Mouse (Mus musculus): ENCODE results near the gene Osbpl7. TPM values are rescaled to one million over a fixed set of nuclear protein-coding genes. Genes with fewer than 3 reads are reported as not detected.

Osbpl7 gene
- 10 to 100 TPM; 15.7 to 19.0 TPM for total RNA-seq (2021)
- long read RNA-seq, experiment 1, transcript Osbpl7-201 (23 exons, 3,771 nt), result major isoform, 6 of 13 reads
- long read RNA-seq, experiment 1, partial matches to known transcripts, result 2 of 13 reads
- long read RNA-seq, experiment 1, other reads (novel, unspliced or antisense), result 5 of 13 reads
- long read RNA-seq, experiment 2, transcript Osbpl7-201 (23 exons, 3,771 nt), result major isoform, 7 of 19 reads
- long read RNA-seq, experiment 2, partial matches to known transcripts, result 3 of 19 reads
- long read RNA-seq, experiment 2, other reads (novel, unspliced or antisense), result 8 of 19 reads

DNA sequence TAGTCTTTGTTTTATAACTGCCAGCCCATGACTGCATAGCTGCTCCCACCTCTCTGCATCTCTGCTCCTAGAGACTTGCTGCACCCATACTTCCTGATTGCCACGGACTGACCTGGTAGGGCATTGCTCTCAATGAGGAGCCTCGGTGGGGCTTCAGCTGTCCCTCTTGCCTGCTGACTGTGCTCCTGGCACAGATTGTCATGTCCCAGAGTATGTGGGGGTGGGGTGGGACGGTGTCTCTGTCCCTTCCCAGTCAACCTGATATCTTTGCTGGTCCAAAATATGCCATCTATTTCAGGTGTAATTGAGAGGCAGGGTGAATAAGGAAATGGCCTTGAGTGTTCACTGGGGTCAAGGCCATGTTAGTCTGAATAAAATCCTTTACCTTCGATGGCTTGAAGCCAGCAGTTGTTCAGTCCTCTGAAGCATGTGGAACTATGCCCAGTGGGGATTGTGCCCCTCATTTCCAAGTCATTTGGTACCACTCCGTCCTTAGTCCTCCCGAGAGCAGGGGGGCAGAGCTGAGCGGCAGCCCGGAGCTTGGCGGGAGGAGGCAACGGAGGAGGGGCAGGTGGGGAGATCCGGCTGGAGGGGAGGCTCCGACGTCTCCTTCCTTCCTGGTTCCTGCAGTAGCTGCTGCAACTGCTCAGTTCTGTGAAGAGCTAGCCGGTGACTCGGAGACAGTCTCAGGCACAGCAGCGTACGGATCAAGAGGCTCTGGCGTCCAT lies at the start of gene Osbpl7:
Gene Osbpl7 (plus strand): TSS at position 413 of the 728 bp plus-strand sequence.
- peak; percentile 60 for TF ChIP-seq CTCF (conservative IDR thresholded peaks at IDR 0.05)
- Histone ChIP-seq H3K4me3 (peak within 1 kb of the TSS; percentile 83), H3K27ac (peak within 1 kb of the TSS; percentile 88)
- peak; percentile 77 to 85 for DNase-seq (ENCODE audit: low spot score in 2 of 2)

DNA sequence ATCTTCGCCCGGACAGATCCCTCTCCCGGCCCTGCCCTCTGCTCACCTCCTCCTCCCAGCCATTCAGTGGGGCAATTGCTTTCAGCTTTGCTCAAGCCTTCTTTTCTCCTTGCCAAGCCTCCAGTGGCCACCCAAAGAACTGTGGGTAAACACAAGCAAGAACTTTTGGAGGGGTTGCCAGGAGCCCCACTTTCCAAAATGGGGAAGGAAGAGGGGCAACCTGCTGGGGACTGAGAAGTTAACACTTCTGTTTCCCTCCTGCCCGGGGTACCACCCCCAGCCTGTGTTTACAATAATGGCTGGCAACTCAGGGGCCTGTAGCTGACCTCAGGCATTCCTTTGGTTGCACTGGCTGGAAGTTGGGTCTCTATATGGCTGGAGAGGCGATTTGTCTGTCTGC lies 47.3 kb upstream of the Osbpl7 start:
- no peak for DNase-seq (ENCODE audit: low spot score in 2 of 2)
- TF ChIP-seq CTCF (conservative IDR thresholded peaks at IDR 0.05), result peak; percentile 19; the same call in 1 of the 2 replicates
- Histone ChIP-seq H3K27ac (no peak overlapping the region), H3K4me3 (no peak overlapping the region)

DNA sequence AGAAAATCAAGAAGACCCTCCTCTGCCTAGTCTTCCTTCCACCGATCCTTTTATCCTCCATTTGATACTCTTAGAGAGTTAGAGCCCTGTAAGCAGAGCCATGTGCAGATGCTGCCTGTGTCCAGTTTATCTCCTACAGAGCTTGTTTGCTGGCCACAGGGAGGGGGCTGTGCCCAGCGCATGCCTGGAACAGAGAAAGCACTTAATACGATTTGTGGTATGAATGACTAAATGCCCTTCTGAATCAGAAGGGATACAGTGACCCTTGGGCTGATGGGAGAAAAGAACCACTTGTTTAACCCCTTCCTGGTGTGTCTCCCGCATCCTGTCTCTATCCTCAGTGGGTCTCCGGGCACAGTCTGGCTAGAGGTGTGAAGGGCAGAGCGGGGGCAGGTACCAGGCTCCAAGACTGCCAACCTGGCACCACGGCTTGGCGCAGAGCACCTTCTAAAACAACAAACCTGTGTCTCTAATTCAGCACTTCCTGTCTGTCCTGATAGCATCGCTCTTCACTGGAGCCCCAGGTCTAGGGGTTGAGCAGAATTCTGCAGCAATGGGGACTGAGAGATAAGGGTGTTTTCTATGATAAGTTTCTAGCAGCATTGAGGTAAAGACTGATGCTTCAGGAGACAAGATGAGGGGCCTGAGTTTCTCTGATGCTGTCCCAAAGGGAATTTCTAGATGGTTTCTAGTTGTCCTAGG lies 43.2 kb upstream of the Osbpl7 start:
- no peak overlapping the region for H3K27ac ChIP-seq
- no peak overlapping the region for H3K4me3 ChIP-seq
- no peak for DNase-seq (ENCODE audit: low spot score in 2 of 2)
- no peak for TF ChIP-seq CTCF (conservative IDR thresholded peaks at IDR 0.05)

- no peak for TF ChIP-seq CTCF (conservative IDR thresholded peaks at IDR 0.05)
- DNase-seq (ENCODE audit: low spot score in 2 of 2), result no peak
- Histone ChIP-seq H3K27ac (no peak overlapping the region), H3K4me3 (no peak overlapping the region)
Observed at GRCm38 (mm10) chr11:97009198-97009790, 41.1 kb upstream of the Osbpl7 start.

DNA sequence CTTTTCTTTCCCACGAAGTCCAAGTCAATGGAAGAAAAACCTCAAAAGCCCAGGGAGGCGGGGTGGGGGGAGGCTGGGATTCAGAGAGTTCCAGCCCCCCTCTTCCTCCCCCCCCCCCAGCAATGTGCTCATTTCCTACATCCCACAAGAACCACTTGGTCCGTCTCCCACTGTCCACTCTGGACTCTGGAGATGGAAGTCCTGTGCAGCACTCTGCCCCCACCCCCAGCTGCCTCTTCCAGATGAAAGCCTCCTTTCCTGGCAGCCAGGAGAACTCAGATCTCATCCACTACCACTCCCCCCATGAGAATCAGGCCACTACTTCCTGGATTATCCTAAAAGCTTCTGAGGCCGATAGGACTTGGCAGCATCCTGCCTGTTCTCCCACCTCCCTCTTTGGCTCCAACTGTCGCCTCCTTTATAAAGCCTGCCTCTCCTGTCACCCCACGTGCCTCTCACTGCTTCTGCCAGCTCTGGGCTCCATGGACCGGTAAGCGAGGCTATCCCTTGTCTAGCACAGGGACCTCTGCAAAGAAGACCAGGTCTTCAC lies 37.2 kb upstream of the Osbpl7 start, which contains the start of gene Sp6:
Gene Sp6 (plus strand): TSS at position 274 of the 550 bp plus-strand sequence.
- DNase-seq (ENCODE audit: low spot score in 2 of 2), result no peak
- Histone ChIP-seq H3K27ac (no peak within 1 kb of the TSS), H3K4me3 (no peak within 1 kb of the TSS)
- no peak for TF ChIP-seq CTCF (conservative IDR thresholded peaks at IDR 0.05)

GRCm38 (mm10) chr11:97017696-97018582 lies 32.5 kb upstream of the Osbpl7 start:
- no peak overlapping the region for H3K4me3 ChIP-seq
- no peak overlapping the region for H3K27ac ChIP-seq
- no peak for TF ChIP-seq CTCF (conservative IDR thresholded peaks at IDR 0.05)
- no peak for DNase-seq (ENCODE audit: low spot score in 2 of 2)

GRCm38 (mm10) chr11:97018583-97019344 lies 31.7 kb upstream of the Osbpl7 start:
- no peak for DNase-seq (ENCODE audit: low spot score in 2 of 2)
- Histone ChIP-seq H3K27ac (no peak overlapping the region), H3K4me3 (no peak overlapping the region)
- TF ChIP-seq CTCF (conservative IDR thresholded peaks at IDR 0.05), result no peak

- no peak for TF ChIP-seq CTCF (conservative IDR thresholded peaks at IDR 0.05)
- DNase-seq (ENCODE audit: low spot score in 2 of 2), result no peak
- Histone ChIP-seq H3K4me3 (no peak overlapping the region), H3K27ac (no peak overlapping the region)
Observed at GRCm38 (mm10) chr11:97019345-97019708, 31.1 kb upstream of the Osbpl7 start.

- no peak for TF ChIP-seq CTCF (conservative IDR thresholded peaks at IDR 0.05)
- no peak for DNase-seq (ENCODE audit: low spot score in 2 of 2)
- Histone ChIP-seq H3K27ac (no peak overlapping the region), H3K4me3 (peak overlapping the region; percentile 54; the same call in 1 of the 2 replicates)
Observed at GRCm38 (mm10) chr11:97021121-97021765, 29.2 kb upstream of the Osbpl7 start.

- TF ChIP-seq CTCF (conservative IDR thresholded peaks at IDR 0.05), result peak; percentile 74
- Histone ChIP-seq H3K27ac (no peak overlapping the region), H3K4me3 (peak overlapping the region; percentile 54)
- DNase-seq (ENCODE audit: low spot score in 2 of 2), result peak in 1 of 2 experiments; percentile 75
Observed at GRCm38 (mm10) chr11:97021873-97022484, 28.4 kb upstream of the Osbpl7 start.

Measured in layer of hippocampus, adult 2 months (tissue).